Mouse (Mus musculus) liver, adult 2 months (tissue): ENCODE data around the gene Spon2.

Experiments used
- CTCF ChIP-seq: fragments of 200-500 bp; IDR thresholded peaks from 2 replicates; pipeline ENCODE4 v1.5.1; 2011; ENCODE audit warnings: low read depth, low read length, control low read depth
- POLR2A ChIP-seq: fragments of 200-500 bp; IDR thresholded peaks from 2 replicates; pipeline ENCODE4 v1.6.1; 2011; ENCODE audit warnings: low read length, control low read depth; ENCODE audit not compliant: insufficient read depth; ENCODE audit errors: extremely low read depth

DNA sequence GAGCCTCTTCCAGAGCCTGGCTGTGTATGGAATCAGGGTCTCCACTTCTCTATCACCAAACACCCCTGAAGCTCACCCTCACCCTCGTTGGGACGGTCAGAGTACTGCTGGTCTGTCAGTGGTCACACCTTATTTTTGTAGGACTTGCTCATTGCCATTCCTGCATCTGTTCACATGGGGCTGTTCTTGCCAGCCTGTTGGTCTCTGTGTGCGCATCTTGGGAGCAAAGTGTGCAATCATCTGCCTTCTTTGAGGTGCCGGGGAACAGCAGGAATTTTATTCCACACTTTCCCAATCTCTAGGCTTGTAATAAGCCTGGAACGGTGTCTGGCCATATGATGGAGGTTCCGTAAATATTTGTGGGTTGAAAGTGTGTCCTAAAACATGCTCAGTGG is 15.1 kb downstream of the Spon2 start:
- TF ChIP-seq CTCF (no peak), POLR2A (no peak)
